Mouse (Mus musculus): Measurements from ENCODE around the gene Rccd1. TPM values are rescaled to one million over a fixed set of nuclear protein-coding genes. Genes with fewer than 3 reads are reported as not detected.

Gene Rccd1
- total RNA-seq, 2 experiments from 2014 or later = 14.9 to 15.2 TPM

DNA sequence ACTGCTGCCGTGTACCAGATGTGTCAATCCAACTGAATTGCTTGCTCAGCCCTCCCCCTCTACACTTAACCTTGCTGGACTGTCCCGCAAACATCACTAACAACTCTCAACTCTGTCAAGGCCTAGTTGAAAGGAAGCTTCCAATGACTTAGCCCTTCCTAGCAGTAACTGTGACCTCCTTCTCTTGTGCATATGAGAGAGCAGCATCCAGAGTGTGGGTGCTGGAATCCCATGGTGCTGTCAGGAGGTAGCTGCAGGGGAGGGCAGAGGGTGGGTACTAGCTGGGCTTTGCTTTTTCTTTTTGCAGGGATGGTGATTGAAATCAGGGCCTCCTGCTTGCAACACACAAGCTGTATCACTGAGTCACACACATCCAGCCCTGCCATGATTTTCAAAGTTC lies 50.8 kb downstream of the Rccd1 start:
- TF ChIP-seq CTCF (IDR thresholded peaks at IDR 0.05) = no peak
- intact Hi-C loops (cut with DNase I) = no loop called here
- no peak overlapping the region for H3K27ac ChIP-seq
- no peak for DNase-seq (ENCODE audit: extremely low spot score in 1 of 2, low spot score in 2 of 2)
- H3K4me3 ChIP-seq = no peak overlapping the region

DNA sequence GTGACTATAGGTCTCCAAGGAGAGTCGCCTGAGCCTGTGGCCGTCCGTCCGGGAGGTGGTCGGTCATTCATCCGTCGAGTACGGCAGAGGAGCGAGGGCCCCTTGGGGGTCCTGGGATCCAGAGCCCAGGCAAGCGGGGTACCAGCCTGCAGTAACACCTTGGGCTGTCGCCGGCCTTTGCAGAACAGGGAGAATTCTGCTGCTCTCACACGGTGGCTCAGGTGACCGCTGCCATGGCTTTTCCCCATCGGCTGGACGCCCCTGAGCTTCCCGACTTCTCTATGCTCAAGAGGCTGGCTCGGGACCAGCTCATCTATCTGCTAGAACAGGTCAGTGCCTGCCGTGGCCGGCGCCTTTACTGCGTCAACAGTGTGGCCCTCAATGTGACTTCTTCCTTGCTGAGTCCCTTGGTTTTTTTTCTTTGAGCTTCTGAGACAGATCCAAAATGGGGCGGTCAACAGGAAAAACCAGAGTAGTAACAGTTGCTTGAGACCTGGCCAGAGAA lies 54.5 kb downstream of the Rccd1 start:
- DNase-seq (ENCODE audit: extremely low spot score in 1 of 2, low spot score in 2 of 2) = no peak
- Histone ChIP-seq H3K4me3 (peak overlapping the region; percentile 93), H3K27ac (peak overlapping the region; percentile 58)

DNA sequence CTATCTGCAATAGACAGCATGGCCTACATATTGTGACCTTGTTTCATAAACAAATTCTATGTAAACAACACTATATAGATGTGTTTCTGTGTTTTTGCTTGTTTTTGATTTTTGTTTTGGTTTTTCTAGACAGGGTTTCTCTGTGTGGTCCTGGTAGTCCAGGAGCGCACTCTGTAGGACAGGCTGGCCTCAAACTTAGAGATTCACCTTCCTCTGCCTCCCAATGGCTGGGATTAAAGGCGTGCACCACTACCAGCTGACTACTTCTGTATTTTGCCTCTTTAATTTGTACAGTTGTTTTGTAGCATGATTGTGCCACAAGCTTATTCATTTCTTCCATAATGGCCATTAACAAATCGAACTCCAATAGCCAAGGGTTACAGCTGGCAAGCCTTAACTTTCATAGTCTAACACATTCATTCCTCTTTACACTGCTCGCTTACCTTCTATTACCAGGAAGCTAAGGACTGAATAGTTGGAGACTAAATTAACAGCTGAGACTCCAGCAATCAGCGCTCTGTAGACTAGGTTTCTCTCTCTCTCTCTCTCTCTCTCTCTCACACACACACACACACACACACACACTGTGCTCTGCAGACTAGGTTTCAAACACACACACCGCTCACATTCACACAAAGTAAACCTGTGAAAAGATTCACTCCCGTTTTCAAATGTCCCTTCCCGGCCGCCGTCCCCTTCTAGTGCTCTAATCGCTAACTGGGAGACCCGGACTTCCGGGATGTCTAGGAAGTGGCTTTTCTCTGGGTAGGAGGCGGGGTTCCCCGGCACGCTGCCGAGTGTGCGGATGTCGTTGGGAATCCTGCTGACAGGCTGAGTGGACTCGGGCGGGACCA lies 55.1 kb downstream of the Rccd1 start, which contains the start of gene Vps33b:
TSS of gene Vps33b (plus strand) at position 753 of the 854 bp plus-strand sequence.
- H3K4me3 ChIP-seq = peak within 1 kb of the TSS; percentile 93
- DNase-seq (ENCODE audit: extremely low spot score in 1 of 2, low spot score in 2 of 2) = peak; percentile 94 to 96
- H3K27ac ChIP-seq = peak within 1 kb of the TSS; percentile 58
- intact Hi-C loops (cut with DNase I) = no loop called here
- no peak for TF ChIP-seq CTCF (IDR thresholded peaks at IDR 0.05)

More for the DNA sequence above, 54.5 kb downstream of the Rccd1 start:
- intact Hi-C loops (cut with DNase I) = no loop called here
- TF ChIP-seq CTCF (IDR thresholded peaks at IDR 0.05) = no peak

DNA sequence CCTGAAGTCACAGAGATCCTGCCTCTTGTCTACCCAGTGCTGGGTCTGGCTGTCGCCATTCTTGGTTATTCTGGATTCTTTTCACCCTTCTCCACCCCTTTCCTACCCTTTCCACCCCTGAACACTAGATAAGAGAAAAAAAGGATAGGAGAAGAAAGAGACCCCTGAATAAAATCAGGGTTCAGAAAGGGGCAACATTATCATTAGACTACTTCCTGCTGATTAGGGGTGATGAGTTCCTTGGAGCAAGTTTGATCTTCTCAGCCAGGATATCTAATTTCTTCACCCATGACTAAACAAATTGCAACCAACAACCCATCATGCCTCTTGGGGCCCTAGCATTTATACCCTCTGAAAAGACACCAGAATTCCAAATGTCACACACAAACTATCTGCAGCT lies 56.5 kb downstream of the Rccd1 start:
- Histone ChIP-seq H3K4me3 (no peak overlapping the region), H3K27ac (no peak overlapping the region)
- no peak for DNase-seq (ENCODE audit: extremely low spot score in 1 of 2, low spot score in 2 of 2)
- intact Hi-C loops (cut with DNase I) = no loop called here
- TF ChIP-seq CTCF (IDR thresholded peaks at IDR 0.05) = no peak

DNA sequence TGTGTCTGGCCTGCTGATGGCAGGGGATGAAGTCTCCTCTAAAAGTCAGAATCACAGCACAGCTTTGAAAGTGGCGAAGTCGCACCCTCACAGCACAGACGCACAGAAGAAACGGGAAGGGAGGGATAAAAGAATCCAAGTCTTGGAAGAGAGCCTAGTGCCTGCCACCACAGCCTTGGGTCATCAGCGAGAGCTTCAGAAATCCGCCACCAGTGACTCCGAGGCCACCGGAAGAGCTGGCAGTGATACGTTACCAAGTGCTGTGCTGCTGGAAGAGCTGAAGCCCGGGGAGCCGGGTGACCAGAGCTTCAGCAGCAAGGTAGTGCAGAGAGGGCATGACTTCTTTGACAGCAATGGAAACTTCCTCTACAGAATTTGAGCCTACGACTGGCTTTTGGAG lies 59.6 kb downstream of the Rccd1 start:
- Histone ChIP-seq H3K27ac (no peak overlapping the region), H3K4me3 (no peak overlapping the region)
- intact Hi-C loops (cut with DNase I) = no loop called here
- DNase-seq (ENCODE audit: extremely low spot score in 1 of 2, low spot score in 2 of 2) = no peak
- TF ChIP-seq CTCF (IDR thresholded peaks at IDR 0.05) = no peak

DNA sequence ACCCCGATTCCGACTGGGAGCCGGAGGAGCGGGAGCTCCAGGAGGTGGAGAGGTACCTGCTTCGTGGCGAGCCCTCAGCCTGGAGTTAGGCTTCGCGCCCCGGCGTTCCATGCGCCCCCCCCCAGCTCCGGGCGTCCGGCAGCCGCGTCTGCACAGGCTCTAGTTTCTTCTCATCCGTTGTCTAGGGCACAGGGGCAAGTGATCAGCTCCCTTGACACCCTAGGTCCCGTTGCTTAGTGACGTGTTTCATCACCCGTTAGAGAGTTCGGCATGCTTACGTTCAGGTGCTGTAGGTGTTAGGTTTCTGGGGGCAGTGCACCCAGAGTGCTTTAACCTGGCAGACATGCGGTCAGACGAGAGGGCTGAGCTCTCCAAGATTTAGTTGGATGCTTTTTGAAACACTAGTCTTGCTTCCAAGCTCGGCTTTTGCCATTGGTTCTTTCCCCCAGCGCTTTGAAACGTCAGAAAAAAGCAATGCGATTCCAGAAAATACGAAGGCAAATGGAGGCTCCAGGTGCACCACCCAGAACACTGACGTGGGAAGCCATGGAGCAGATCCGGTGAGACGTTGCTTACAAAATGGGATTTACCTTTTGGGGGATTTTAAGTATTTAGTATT lies 62.8 kb downstream of the Rccd1 start:
- intact Hi-C loops (cut with DNase I) = no loop called here
- no peak for TF ChIP-seq CTCF (IDR thresholded peaks at IDR 0.05)
- DNase-seq (ENCODE audit: extremely low spot score in 1 of 2, low spot score in 2 of 2) = no peak

DNA sequence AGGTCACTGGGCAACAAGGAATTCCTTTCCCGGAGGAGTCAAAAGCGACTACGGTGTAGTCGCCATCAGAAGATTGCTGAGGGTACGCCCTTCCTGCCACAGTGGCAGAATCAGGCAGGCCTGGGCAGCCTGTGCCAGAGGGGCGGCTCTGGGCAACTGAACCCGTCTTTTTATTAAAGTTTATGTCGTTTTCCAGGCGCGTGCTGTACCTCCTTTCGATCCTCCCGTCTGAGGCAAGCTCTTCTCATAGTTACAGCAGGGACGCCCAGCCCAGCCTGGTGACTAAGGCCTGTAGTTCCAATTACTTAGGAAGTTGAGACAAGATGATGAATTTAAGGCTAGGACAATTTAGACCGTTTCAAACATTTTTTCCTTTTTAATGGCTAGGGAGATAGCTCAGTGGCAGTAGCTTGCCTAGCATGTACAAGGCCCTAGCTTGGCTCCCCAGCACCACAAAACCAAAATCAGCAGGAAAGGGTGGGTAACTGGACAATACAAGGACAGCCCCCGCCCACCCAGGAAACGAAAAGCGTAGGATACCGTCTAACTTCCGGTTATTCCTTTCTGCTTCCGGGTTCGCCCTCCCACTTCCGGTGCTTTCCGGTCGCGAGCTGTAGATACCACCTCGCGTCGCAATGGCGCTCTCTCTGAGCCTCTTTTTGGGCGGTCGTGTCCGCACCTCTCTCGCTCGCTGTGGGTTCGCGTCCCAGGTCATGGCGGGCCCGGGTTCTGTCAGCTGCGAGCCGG lies 63.5 kb downstream of the Rccd1 start, which contains the start of gene Ngrn:
TSS of gene Ngrn (plus strand) at position 591 of the 747 bp plus-strand sequence.
- peak; percentile 79 to 84 for DNase-seq (ENCODE audit: extremely low spot score in 1 of 2, low spot score in 2 of 2)
- intact Hi-C loops (cut with DNase I) = no loop called here
- peak within 1 kb of the TSS; percentile 85 for H3K27ac ChIP-seq
- H3K4me3 ChIP-seq = peak within 1 kb of the TSS; percentile 79
- TF ChIP-seq CTCF (IDR thresholded peaks at IDR 0.05) = no peak; the same call in 1 of the 2 replicates

More for the DNA sequence above, 62.8 kb downstream of the Rccd1 start:
- Histone ChIP-seq H3K4me3 (peak overlapping the region; percentile 79), H3K27ac (peak overlapping the region; percentile 85)

DNA sequence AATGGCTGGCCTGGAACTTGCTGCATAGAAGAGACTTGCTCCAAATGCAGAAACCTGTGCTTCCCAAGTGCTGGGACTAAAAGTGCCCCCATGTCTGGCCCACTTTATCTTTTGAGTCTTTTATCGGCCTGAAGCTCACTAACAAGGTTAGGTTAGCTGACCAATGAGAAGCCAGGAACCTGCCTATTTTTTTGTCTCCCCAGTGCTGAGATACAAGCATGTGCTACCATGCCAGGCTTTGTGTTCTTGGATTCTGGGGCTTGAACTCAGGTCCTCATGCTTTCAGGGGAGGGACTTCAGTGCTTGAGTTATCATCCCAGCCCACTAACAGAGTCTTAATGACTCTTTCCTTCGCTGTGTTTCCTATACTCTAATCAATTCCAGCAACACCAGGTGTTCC lies 66.5 kb downstream of the Rccd1 start:
- H3K27ac ChIP-seq = no peak overlapping the region
- no peak for DNase-seq (ENCODE audit: extremely low spot score in 1 of 2, low spot score in 2 of 2)
- no peak overlapping the region for H3K4me3 ChIP-seq
- TF ChIP-seq CTCF (IDR thresholded peaks at IDR 0.05) = no peak
- intact Hi-C loops (cut with DNase I) = loop anchor here (2.0 kb wide), 1 partner anchor 117 kb away; no protein-coding TSS in a partner anchor

DNA sequence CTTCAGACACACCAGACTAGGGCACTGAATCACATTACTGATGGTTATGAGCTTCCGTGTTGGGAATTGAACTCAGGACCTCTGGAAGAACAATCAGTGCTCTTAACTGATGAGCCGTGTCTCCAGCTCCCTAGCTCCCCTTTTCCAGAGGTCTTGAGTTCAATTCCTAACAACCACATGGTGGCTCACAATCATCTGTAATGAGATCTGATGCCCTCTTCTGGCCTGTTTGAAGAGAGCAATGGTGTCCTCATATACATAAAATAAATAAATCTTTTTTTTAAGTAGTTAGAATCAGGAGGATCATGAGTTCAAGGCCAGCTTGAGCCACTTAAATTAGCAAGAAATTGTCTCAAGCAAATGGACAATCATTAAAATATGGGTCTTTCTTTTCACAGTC lies 68.3 kb downstream of the Rccd1 start:
- DNase-seq (ENCODE audit: extremely low spot score in 1 of 2, low spot score in 2 of 2) = no peak

DNA sequence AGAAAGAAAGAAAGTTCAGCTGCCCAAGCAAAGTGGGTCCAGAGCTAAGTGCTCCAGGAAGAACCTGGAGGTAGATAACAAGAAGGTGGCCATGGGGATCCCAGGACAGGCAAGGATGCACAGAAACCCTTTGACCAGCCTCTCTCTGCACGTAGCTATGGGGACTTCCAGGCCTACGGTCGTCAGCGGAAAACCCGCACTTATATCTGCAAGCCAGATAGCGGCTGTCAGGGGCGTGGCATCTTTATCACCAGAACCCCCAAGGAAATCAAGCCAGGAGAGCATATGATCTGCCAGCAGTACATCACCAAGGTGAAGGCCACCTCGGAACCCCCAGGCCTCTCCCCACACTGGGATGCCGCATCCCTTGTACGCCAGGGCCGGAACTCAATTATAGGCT lies 71.4 kb downstream of the Rccd1 start:
- no peak for TF ChIP-seq CTCF (IDR thresholded peaks at IDR 0.05)

More for the DNA sequence above, 68.3 kb downstream of the Rccd1 start:
- peak; percentile 44 for TF ChIP-seq CTCF (IDR thresholded peaks at IDR 0.05)
- Histone ChIP-seq H3K4me3 (no peak overlapping the region), H3K27ac (no peak overlapping the region)
- intact Hi-C loops (cut with DNase I) = loop anchor here (2.0 kb wide), 1 partner anchor 115 kb away; no protein-coding TSS in a partner anchor

DNA sequence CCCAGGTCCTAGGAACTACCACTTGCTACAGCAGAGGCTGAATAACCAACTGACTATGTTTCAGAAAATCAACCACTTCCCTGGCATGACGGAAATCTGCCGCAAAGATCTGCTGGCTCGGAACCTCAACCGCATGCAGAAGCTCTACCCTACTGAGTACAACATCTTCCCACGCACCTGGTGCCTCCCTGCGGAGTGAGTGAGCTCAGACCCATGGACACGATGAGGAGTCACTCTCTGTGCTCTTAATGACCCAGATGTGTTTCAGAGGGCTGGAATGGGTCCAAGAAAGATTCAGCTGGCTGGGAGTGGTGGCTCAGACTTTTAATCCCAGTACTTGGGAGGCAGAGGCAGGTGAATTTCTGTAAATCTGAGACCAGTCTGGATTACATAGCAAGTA lies 71.8 kb downstream of the Rccd1 start:
- H3K27ac ChIP-seq = no peak overlapping the region
- intact Hi-C loops (cut with DNase I) = no loop called here
- no peak overlapping the region for H3K4me3 ChIP-seq
- DNase-seq (ENCODE audit: extremely low spot score in 1 of 2, low spot score in 2 of 2) = no peak
- no peak for TF ChIP-seq CTCF (IDR thresholded peaks at IDR 0.05)

More for the DNA sequence above, 71.4 kb downstream of the Rccd1 start:
- intact Hi-C loops (cut with DNase I) = no loop called here
- Histone ChIP-seq H3K27ac (no peak overlapping the region), H3K4me3 (no peak overlapping the region)
- DNase-seq (ENCODE audit: extremely low spot score in 1 of 2, low spot score in 2 of 2) = no peak

Measured in left cerebral cortex, adult 2 months (tissue).